Mouse (Mus musculus) spleen, adult 2 months (tissue): ENCODE data around the gene Smad1.

Source experiments
- CTCF ChIP-seq: fragments of 200-500 bp; IDR thresholded peaks from 2 replicates; pipeline ENCODE4 v1.5.1; 2011; ENCODE audit warnings: mild to moderate bottlenecking, inconsistent platforms; ENCODE audit not compliant: insufficient read depth, insufficient read length, insufficient replicate concordance; ENCODE audit errors: extremely low read depth
- POLR2A ChIP-seq: fragments of 200-500 bp; IDR thresholded peaks from 2 replicates; pipeline ENCODE4 v1.6.1; 2011; ENCODE audit warnings: low read depth, low read length, inconsistent platforms

DNA sequence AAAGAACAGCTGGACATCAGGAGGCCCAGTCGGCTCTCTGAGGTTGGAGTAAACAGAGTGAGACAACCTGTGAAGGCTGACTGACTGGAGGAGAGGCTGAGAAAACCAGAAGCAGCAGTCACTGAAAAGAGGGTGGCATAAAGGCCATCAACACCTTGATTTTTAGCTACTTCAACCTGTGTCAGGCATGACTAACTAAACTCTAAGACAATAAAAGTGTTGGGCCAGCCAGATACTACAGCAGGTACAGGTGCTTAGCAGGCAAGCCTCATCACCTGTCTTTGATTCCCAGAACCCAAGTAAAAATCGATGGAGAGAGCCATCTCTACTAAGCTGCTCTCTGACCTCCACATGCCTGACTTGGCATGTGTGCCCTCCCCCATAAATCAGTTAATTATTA, 110.6 kb downstream of the Smad1 start:
- no peak for TF ChIP-seq CTCF
- TF ChIP-seq POLR2A = no peak
